Mouse (Mus musculus): ENCODE measurements around the gene Pde1c. TPM values are rescaled to one million over a fixed set of nuclear protein-coding genes. Genes with fewer than 3 reads are reported as not detected.

Gene Pde1c
- total RNA-seq, 1 experiment from 2014 or later = 0.58 TPM

- ATAC-seq (ENCODE audit: extremely low read depth, insufficient number of reproducible peaks, low FRiP score, poor library complexity, severe bottlenecking) = no peak
These were observed 92.3 kb downstream of the Pde1c start for GRCm38 (mm10) chr6:56476581-56476980.

DNA sequence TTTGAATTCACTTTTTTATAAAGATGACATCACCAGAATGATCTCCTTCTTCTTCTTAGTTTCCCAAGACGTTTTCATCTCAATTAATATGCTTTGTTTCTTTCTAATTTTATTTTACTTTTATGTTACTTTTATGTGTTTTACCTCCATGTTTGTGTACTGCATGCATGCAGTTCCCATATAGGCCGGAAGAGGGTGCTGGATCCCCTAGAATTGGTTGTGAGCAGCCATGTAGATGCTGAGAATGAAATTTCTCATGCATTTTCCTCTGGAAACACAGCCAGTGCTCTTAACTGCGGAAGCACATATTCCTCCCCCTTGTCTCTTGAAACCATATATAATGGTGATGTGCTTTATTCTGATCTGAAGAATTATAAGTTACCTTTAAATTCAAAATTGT lies 110.8 kb downstream of the Pde1c start:
- no peak for ATAC-seq (ENCODE audit: extremely low read depth, insufficient number of reproducible peaks, low FRiP score, poor library complexity, severe bottlenecking)

- ATAC-seq (ENCODE audit: extremely low read depth, insufficient number of reproducible peaks, low FRiP score, poor library complexity, severe bottlenecking) = no peak
These were observed 121.0 kb downstream of the Pde1c start for GRCm38 (mm10) chr6:56447917-56448316.

DNA sequence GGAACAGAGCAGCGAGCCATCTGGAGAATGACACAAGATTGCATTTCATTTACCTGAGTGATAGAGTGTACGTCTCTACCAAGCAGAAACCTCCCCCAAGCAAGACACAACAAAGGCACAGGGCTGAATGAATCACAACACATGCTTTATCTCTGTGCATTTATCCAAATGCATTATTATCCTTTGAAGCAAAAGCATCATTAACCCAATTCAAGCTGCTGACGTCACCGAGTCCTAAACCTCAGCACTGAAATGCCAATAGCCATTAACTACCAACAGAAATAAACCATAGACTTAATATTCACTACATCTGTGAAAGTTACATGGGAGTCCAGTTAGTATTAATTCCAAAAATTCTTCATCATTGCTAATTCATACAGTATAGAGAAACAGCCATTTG lies 127.4 kb downstream of the Pde1c start:
- ATAC-seq (ENCODE audit: extremely low read depth, insufficient number of reproducible peaks, low FRiP score, poor library complexity, severe bottlenecking) = no peak

GRCm38 (mm10) chr6:56425846-56426245 lies 143.1 kb downstream of the Pde1c start:
- ATAC-seq (ENCODE audit: extremely low read depth, insufficient number of reproducible peaks, low FRiP score, poor library complexity, severe bottlenecking) = no peak

- ATAC-seq (ENCODE audit: extremely low read depth, insufficient number of reproducible peaks, low FRiP score, poor library complexity, severe bottlenecking) = no peak
These were observed 146.0 kb downstream of the Pde1c start for GRCm38 (mm10) chr6:56422866-56423265.

DNA sequence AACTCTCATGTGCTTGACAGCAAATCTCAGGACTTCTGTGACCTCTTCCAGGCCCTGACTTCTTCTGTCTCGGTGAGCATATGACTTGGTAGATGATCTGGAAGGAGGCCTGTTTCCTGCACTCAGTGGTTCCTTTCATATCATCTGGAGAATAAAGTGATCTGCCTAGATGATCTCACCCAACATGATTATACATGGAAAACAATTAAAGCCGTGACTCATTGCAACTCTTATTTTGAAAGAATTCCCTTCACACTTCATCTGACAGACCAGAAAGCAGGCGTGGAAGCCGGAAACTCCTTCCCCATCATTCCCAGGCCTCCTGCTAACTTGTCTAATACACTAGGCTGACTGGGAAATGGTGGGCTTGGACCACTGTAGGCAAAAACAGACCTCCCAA lies 152.7 kb downstream of the Pde1c start:
- no peak for ATAC-seq (ENCODE audit: extremely low read depth, insufficient number of reproducible peaks, low FRiP score, poor library complexity, severe bottlenecking)

GRCm38 (mm10) chr6:56389178-56389577 lies 179.7 kb downstream of the Pde1c start:
- no peak for ATAC-seq (ENCODE audit: extremely low read depth, insufficient number of reproducible peaks, low FRiP score, poor library complexity, severe bottlenecking)

DNA sequence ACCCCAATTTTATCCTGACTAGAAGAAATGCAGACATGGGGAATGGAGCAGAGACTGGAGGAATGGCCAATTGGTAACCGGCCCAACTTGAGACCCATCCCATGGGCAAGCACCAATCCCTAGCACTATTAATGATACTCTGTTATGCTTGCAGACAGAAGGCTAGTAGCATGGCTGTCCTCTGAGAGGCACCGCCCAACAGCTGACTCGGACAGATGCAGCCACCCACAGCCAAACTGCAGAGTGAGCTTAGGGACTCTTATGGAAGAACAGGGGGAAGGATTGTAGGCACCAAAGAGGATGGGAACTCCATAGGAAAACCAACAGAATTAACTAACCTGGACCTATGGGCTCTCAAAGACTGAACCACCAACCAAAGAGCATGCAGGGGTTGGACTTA lies 192.5 kb downstream of the Pde1c start:
- ATAC-seq (ENCODE audit: extremely low read depth, insufficient number of reproducible peaks, low FRiP score, poor library complexity, severe bottlenecking) = no peak

DNA sequence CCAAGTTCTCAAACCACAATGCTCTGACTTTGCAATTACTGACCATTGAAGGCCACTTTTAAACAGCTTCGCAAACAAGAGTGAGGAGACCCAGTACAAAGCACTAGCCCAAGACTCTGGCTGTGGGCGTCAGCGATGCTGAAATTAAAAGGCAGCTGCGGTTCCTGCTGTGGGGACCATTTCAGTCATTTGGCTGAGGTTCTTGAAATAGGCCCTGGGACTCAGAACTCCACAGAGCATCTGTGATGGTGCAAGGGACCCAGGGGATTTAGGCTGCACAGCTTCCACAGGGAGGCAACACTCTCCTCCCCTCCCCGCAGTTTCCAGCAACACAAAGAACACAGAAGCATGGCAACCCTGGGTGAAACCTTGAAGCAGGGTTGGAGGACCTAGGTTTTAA lies 194.7 kb downstream of the Pde1c start:
- ATAC-seq (ENCODE audit: extremely low read depth, insufficient number of reproducible peaks, low FRiP score, poor library complexity, severe bottlenecking) = no peak

GRCm38 (mm10) chr6:56373753-56374152 lies 195.2 kb downstream of the Pde1c start:
- no peak for ATAC-seq (ENCODE audit: extremely low read depth, insufficient number of reproducible peaks, low FRiP score, poor library complexity, severe bottlenecking)

- ATAC-seq (ENCODE audit: extremely low read depth, insufficient number of reproducible peaks, low FRiP score, poor library complexity, severe bottlenecking) = no peak
These were observed 195.7 kb downstream of the Pde1c start for GRCm38 (mm10) chr6:56373046-56373751.

- ATAC-seq (ENCODE audit: extremely low read depth, insufficient number of reproducible peaks, low FRiP score, poor library complexity, severe bottlenecking) = no peak
These were observed 199.4 kb downstream of the Pde1c start for GRCm38 (mm10) chr6:56369462-56369861.

- no peak for ATAC-seq (ENCODE audit: extremely low read depth, insufficient number of reproducible peaks, low FRiP score, poor library complexity, severe bottlenecking)
These were observed 200.8 kb downstream of the Pde1c start for GRCm38 (mm10) chr6:56368116-56368515.

DNA sequence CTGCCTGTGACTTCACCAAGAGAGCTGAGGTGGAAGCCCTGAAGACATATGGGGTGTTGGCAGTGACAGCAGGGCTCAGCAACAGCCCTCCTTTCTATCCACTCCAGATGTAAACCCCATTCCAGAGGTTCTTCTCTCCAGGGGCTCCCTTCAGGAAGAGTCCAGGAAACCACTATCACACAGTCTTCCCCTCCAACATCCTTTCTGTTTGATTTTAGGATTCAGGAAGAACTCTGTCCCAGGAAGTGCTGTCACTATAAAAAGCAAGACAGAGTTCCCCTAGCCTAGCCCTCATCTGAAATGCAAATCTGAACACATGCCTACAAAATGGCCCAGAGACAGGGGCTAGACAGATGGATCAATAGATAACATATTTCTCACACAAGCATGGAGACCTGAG lies 201.6 kb downstream of the Pde1c start:
- no peak for ATAC-seq (ENCODE audit: extremely low read depth, insufficient number of reproducible peaks, low FRiP score, poor library complexity, severe bottlenecking)

DNA sequence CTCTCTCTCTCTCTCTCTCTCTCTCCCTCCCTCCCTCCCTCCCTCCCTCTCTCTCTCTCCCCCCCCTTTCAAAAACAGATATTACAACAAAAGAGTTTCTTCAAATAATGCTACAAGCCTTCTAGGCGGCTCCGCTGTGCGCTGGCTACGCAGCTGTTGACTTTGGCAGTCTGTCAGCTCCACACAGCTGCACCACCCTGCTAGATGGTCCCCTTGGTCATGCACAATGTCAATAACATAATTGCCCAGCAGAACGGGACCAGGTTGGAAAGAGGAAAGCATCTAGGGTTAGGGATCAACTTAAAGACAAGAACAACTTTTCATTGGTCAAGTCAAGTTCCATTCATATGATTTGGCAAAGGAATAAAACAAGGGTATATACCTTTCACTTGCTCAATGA lies 206.3 kb downstream of the Pde1c start:
- no peak for ATAC-seq (ENCODE audit: extremely low read depth, insufficient number of reproducible peaks, low FRiP score, poor library complexity, severe bottlenecking)

DNA sequence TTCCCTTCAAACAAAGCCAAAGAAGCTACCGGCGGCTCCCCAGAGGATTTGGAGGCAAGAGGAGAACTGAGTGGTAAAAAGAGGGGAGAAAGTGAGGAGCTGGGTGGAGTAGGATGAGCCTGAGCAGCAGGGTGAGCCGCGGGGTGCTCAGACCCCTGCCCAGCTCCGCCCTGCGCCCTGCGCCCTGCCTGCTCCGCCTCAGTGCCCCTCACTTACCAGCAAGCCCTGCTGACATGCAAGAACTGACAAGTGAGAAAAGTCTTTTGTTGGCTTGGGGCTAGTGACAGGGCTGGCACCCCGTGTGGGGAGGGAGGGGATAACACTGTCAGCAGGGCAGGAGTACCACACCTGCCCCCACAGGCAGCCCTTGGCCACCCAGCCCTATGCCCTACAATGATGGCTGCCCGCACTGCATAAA lies 206.8 kb downstream of the Pde1c start:
- ATAC-seq (ENCODE audit: extremely low read depth, insufficient number of reproducible peaks, low FRiP score, poor library complexity, severe bottlenecking) = no peak

GRCm38 (mm10) chr6:56361348-56362127 lies 207.4 kb downstream of the Pde1c start:
- no peak for ATAC-seq (ENCODE audit: extremely low read depth, insufficient number of reproducible peaks, low FRiP score, poor library complexity, severe bottlenecking)

DNA sequence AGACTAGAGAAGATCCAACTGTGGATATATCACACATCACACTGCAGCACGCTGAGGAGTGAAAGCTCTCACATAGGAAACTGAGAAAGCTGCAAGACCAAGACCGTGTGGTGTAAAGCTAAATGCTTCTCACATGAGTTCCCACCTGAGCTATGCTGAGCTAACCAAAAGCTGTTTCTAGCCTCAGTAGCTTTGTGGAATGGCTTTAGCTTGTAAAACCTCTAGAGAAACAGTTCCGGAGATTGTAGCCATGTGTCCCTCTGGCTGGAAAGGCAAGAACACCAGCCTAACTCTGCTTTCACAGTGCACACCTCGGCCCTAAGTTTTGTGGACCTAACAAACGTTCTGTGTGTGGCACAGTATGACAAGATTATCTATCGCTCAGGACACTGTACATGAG lies 208.8 kb downstream of the Pde1c start:
- no peak for ATAC-seq (ENCODE audit: extremely low read depth, insufficient number of reproducible peaks, low FRiP score, poor library complexity, severe bottlenecking)

DNA sequence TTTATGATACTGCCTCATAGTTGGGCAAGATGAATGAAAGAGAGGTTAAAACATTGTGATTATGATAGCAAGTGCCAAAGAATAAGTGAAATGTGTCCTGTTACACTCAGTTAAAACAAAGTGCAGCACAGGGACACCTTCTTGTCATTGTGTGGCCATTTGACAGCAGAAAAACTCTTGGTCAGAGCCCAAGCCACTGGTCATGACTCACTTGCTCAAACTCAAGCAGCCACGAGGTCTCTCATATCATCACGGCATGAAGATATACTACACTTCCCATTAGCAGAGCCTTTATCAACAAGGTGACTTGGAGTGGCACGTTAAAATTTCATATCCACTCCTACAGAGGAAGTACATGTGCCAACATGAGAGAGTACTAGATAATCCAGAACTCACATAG lies 209.8 kb downstream of the Pde1c start:
- ATAC-seq (ENCODE audit: extremely low read depth, insufficient number of reproducible peaks, low FRiP score, poor library complexity, severe bottlenecking) = no peak

Measured in neutrophil, adult 5-6 weeks (primary cell).